Mouse (Mus musculus): ENCODE results near the gene Mtif3. TPM values are rescaled to one million over a fixed set of nuclear protein-coding genes. Genes with fewer than 3 reads are reported as not detected.

Gene Mtif3
- polyA plus RNA-seq (2012; rRNA removed) (3.7 and 6.1 TPM in 2 replicates), polyA plus RNA-seq (2014; fragmentation: Nextera tagmentation; extraction: Ambion mirVana) (12.2 and 13.7 TPM in 2 replicates)

DNA sequence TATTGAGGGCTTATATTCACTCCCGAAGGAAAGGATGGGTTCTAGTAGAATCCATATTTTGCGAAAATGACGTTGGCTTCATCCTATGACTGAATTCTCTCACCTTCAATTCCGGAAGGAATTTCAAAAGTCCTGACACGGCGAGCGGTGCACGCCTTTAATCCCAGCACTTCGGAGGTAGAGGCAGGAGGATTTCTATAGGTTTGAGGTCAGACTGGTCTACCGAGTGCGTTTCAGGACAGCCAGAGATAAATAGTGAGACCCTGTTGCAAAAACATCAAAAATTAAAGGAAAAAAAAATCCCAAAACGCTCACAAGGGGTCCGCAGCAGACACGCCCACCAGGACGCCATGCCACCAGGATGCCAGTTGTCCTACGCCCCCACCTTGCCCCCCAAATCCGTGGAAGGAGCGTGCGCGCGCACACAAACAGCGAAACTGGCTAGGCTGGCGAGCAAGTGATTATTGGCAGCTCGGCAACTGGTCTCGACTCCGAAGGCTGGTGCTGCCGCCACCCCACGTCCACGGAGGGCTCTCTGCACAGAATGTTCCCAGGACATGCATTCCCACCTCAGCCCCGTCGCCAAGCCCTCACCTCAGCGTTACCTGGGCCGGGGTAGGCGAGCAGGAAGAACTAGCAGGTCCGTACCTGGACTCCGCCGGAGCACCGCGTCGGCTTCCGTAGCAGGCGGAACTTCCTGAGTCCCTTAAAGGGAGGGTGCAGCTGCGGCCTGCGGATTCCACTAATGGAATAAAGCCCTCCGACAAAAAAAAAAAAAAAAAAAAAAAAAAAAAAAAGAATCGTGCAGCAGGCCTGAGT, at the start of gene Mtif3:
TSS of gene Mtif3 (minus strand) at position 683 of the 819 bp plus-strand sequence.
- peak; percentile 86 for ATAC-seq (ENCODE audit: insufficient read depth)
- no peak for TF ChIP-seq CTCF (IDR thresholded peaks at IDR 0.05; ENCODE audit: low read depth)
- TF ChIP-seq EP300 (IDR thresholded peaks at IDR 0.05; ENCODE audit: low read depth) = peak; percentile 26; the same call in 1 of the 2 replicates
- Histone ChIP-seq H3K9ac (replicated peaks) (peak within 1 kb of the TSS; percentile 71), H3K4me2 (ENCODE audit: low read depth) (peak within 1 kb of the TSS; percentile 78), H3K9me3 (ENCODE audit: control insufficient read depth, low read length) (no peaks in the 10 kb centered on the region), H3K36me3 (replicated peaks; ENCODE audit: control insufficient read depth, insufficient read depth, low read depth) (no peaks in the 10 kb centered on the region), H3K4me3 (ENCODE audit: insufficient read depth in 1 of 2, low read depth in 2 of 2, low read length in 2 of 2) (peak within 1 kb of the TSS; percentile 66 to 83), H3K27ac (no peak within 1 kb of the TSS), H3K27me3 (ENCODE audit: control insufficient read depth, insufficient read depth, low read length) (no peaks in the 10 kb centered on the region), H3K4me1 (replicated peaks; ENCODE audit: control insufficient read depth in 2 of 2, insufficient read depth in 2 of 2, low read length in 1 of 2) (peaks cover 5 to 8% of the 10 kb centered on the region in 2 experiments; a peak in 3 of 4 replicates)
- WGBS (ENCODE audit: insufficient replicate concordance) = 1% methylated on average over 46 of the region's 46 CpGs
- peak; percentile 69 to 75 (median 72) for DNase-seq (ENCODE audit: low read depth in 3 of 3, low spot score in 3 of 3)

DNA sequence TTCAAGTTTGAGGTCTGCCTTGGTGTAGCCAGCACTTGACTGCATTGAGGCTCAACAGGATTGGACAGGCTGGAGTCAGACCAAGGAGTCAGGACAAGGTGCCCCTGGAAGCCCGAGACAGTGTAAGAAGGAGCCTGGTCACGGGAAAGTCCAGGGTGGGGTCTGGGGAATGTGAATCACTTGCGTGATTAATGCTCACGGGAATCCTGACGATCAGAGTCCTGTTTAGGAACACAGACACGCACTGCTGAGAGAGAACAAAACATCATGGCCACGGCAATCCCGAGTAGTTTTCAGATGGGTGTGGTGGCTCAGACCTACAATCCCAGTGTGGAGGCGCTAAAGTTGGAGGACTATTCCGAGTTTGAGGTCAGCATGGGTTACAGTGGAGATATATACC, 47.7 kb upstream of the Mtif3 start:
- Histone ChIP-seq H3K4me3 (ENCODE audit: insufficient read depth in 1 of 2, low read depth in 2 of 2, low read length in 2 of 2) (no peak overlapping the region), H3K9ac (replicated peaks) (no peak overlapping the region), H3K4me1 (replicated peaks; ENCODE audit: control insufficient read depth in 2 of 2, insufficient read depth in 2 of 2, low read length in 1 of 2) (no peaks in the 10 kb centered on the region), H3K27ac (no peak overlapping the region), H3K27me3 (ENCODE audit: control insufficient read depth, insufficient read depth, low read length) (no peaks in the 10 kb centered on the region), H3K4me2 (ENCODE audit: low read depth) (no peak overlapping the region), H3K9me3 (ENCODE audit: control insufficient read depth, low read length) (no peaks in the 10 kb centered on the region), H3K36me3 (replicated peaks; ENCODE audit: control insufficient read depth, insufficient read depth, low read depth) (no peaks in the 10 kb centered on the region)
- 62% methylated on average over 10 of the region's 10 CpGs for WGBS (ENCODE audit: insufficient replicate concordance)
- TF ChIP-seq CTCF (IDR thresholded peaks at IDR 0.05; ENCODE audit: low read depth) (no peak), EP300 (IDR thresholded peaks at IDR 0.05; ENCODE audit: low read depth) (no peak)
- ATAC-seq (ENCODE audit: insufficient read depth) (no peak), DNase-seq (ENCODE audit: low read depth in 3 of 3, low spot score in 3 of 3) (no peak)

DNA sequence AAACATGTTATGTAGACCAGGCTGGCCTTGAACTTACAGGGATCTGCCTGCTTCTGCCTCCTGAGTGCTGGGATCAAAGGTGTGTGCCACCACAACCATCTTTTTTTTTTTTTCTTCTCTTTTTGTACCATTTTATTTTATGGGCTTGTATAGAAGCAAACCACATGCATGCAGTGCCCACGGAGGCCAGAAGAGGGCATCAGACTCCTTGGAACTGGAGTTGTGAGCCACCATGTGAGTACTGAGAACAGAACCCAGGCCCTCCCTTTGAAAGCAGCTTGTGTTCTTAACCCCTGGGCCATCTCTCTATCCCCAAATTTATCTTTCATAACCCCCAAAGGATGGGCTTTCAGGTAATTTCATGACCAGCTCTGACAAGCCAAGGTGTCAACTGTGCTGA, 39.7 kb upstream of the Mtif3 start:
- Histone ChIP-seq H3K27me3 (ENCODE audit: control insufficient read depth, insufficient read depth, low read length) (no peaks in the 10 kb centered on the region), H3K4me2 (ENCODE audit: low read depth) (no peak overlapping the region), H3K9me3 (ENCODE audit: control insufficient read depth, low read length) (no peaks in the 10 kb centered on the region), H3K36me3 (replicated peaks; ENCODE audit: control insufficient read depth, insufficient read depth, low read depth) (no peaks in the 10 kb centered on the region), H3K9ac (replicated peaks) (no peak overlapping the region), H3K4me3 (ENCODE audit: insufficient read depth in 1 of 2, low read depth in 2 of 2, low read length in 2 of 2) (no peak overlapping the region), H3K4me1 (replicated peaks; ENCODE audit: control insufficient read depth in 2 of 2, insufficient read depth in 2 of 2, low read length in 1 of 2) (no peaks in the 10 kb centered on the region), H3K27ac (no peak overlapping the region)
- TF ChIP-seq EP300 (IDR thresholded peaks at IDR 0.05; ENCODE audit: low read depth) (no peak), CTCF (IDR thresholded peaks at IDR 0.05; ENCODE audit: low read depth) (peak; percentile 26; the same call in 1 of the 2 replicates)
- no peak for DNase-seq (ENCODE audit: low read depth in 3 of 3, low spot score in 3 of 3)
- 42% methylated on average over 1 of the region's 1 CpGs for WGBS (ENCODE audit: insufficient replicate concordance)
- no peak for ATAC-seq (ENCODE audit: insufficient read depth)

DNA sequence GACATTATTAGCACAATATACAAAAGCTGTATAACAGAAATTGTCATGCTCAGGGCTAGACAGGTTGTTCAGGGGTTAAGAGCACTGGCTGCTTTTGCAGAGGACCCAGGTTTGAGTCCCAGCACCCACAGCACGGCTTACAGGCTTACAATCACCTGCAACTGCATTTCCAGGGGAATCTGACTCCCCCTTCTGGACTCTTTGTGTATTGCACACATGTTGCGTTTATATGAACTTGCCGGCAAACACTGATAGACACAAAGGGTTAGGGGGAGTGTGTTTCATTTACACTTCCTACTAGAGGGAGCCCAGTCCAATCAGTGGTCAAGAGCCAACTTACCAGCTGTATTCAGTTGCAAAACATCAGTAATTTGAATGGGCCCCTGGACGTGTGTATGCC, 37.7 kb upstream of the Mtif3 start:
- no peak overlapping the region for H3K4me2 ChIP-seq (ENCODE audit: low read depth)
- H3K9ac ChIP-seq (replicated peaks) = no peak overlapping the region
- no peaks in the 10 kb centered on the region for H3K36me3 ChIP-seq (replicated peaks; ENCODE audit: control insufficient read depth, insufficient read depth, low read depth)
- WGBS (ENCODE audit: insufficient replicate concordance) = 68% methylated on average over 4 of the region's 4 CpGs
- no peak overlapping the region for H3K4me3 ChIP-seq (ENCODE audit: insufficient read depth in 1 of 2, low read depth in 2 of 2, low read length in 2 of 2)
- H3K9me3 ChIP-seq (ENCODE audit: control insufficient read depth, low read length) = no peaks in the 10 kb centered on the region
- DNase-seq (ENCODE audit: low read depth in 3 of 3, low spot score in 3 of 3) (no peak), ATAC-seq (ENCODE audit: insufficient read depth) (no peak)
- TF ChIP-seq CTCF (IDR thresholded peaks at IDR 0.05; ENCODE audit: low read depth) (peak; percentile 54), EP300 (IDR thresholded peaks at IDR 0.05; ENCODE audit: low read depth) (no peak)
- H3K27me3 ChIP-seq (ENCODE audit: control insufficient read depth, insufficient read depth, low read length) = no peaks in the 10 kb centered on the region
- no peak overlapping the region for H3K27ac ChIP-seq
- H3K4me1 ChIP-seq (replicated peaks; ENCODE audit: control insufficient read depth in 2 of 2, insufficient read depth in 2 of 2, low read length in 1 of 2) = no peaks in the 10 kb centered on the region

DNA sequence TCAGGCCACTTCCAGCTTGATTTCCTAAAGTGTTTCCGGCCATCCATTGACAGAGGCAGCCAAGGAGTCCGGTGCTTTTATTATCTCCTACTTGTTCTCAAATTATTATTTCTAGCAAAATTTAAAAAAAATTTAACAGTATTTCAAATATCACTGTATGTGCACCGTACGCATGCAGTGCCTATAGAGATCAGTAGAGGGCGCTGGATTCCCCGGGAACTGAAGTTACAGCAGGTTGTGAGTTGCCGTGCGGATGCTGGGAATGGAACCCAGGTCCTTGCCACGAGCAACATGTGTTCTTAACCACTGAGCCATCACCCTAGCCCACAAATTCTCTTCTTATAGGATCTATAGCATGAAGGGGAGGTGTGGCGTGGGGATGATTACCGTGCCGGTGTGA, 35.2 kb upstream of the Mtif3 start:
- H3K36me3 ChIP-seq (replicated peaks; ENCODE audit: control insufficient read depth, insufficient read depth, low read depth) = no peaks in the 10 kb centered on the region
- H3K27ac ChIP-seq = no peak overlapping the region
- H3K9ac ChIP-seq (replicated peaks) = no peak overlapping the region
- peak; percentile 44 for TF ChIP-seq CTCF (IDR thresholded peaks at IDR 0.05; ENCODE audit: low read depth)
- no peak for TF ChIP-seq EP300 (IDR thresholded peaks at IDR 0.05; ENCODE audit: low read depth)
- H3K4me1 ChIP-seq (replicated peaks; ENCODE audit: control insufficient read depth in 2 of 2, insufficient read depth in 2 of 2, low read length in 1 of 2) = no peaks in the 10 kb centered on the region
- no peak for ATAC-seq (ENCODE audit: insufficient read depth)
- WGBS (ENCODE audit: insufficient replicate concordance) = 81% methylated on average over 12 of the region's 12 CpGs
- no peak for DNase-seq (ENCODE audit: low read depth in 3 of 3, low spot score in 3 of 3)
- H3K27me3 ChIP-seq (ENCODE audit: control insufficient read depth, insufficient read depth, low read length) = no peaks in the 10 kb centered on the region
- no peaks in the 10 kb centered on the region for H3K9me3 ChIP-seq (ENCODE audit: control insufficient read depth, low read length)
- no peak overlapping the region for H3K4me3 ChIP-seq (ENCODE audit: insufficient read depth in 1 of 2, low read depth in 2 of 2, low read length in 2 of 2)
- H3K4me2 ChIP-seq (ENCODE audit: low read depth) = no peak overlapping the region
